Mouse (Mus musculus) C2C12 (cell line): ENCODE data around the gene Ece1.

ENCODE experiments used
- CEBPB ChIP-seq: IDR thresholded peaks from one replicate; pipeline ENCODE4 v1.6.1; 2011; ENCODE audit warnings: low read depth, mild to moderate bottlenecking, control low read depth, moderate library complexity
- CTCF ChIP-seq: IDR thresholded peaks from one replicate; pipeline ENCODE4 v1.5.1; 2011; ENCODE audit not compliant: control insufficient read depth, insufficient read depth, insufficient read length
- MAX ChIP-seq: IDR thresholded peaks from one replicate; pipeline ENCODE4 v1.6.1; 2011; ENCODE audit warnings: mild to moderate bottlenecking, control low read depth
- MYOD1 ChIP-seq: IDR thresholded peaks from one replicate; pipeline ENCODE4 v1.6.1; 2011; ENCODE audit warnings: low read depth; ENCODE audit not compliant: control insufficient read depth, insufficient read length

DNA sequence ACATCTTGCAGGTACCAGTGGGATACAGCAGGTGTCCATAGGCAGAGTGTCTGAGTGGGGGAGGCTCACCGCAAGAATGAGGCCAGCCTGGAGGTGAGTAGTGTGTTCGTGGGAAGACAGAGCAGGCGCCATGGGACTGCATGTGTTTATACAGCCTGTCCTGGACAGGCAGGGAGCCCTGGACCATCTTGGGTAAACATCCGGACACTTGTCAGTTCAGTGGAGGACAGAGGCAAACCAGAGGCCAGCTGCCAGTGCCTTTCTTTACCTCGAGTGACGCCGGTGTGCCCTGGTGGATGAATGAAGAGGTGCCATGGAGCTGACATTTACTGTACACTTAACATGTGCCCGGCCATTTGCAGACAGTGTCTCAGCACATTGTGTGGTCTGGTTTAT, 26.0 kb downstream of the Ece1 start:
- no peak for TF ChIP-seq CTCF
- TF ChIP-seq CEBPB, result no peak
- no peak for TF ChIP-seq MAX
- peak; percentile 66 for TF ChIP-seq MYOD1
